Mouse (Mus musculus): ENCODE data around the gene Rmnd1. TPM values are rescaled to one million over a fixed set of nuclear protein-coding genes. Genes with fewer than 3 reads are reported as not detected.

Gene Rmnd1
- polyA plus RNA-seq, 1 experiment from 2014 or later, result 47.0 TPM

DNA sequence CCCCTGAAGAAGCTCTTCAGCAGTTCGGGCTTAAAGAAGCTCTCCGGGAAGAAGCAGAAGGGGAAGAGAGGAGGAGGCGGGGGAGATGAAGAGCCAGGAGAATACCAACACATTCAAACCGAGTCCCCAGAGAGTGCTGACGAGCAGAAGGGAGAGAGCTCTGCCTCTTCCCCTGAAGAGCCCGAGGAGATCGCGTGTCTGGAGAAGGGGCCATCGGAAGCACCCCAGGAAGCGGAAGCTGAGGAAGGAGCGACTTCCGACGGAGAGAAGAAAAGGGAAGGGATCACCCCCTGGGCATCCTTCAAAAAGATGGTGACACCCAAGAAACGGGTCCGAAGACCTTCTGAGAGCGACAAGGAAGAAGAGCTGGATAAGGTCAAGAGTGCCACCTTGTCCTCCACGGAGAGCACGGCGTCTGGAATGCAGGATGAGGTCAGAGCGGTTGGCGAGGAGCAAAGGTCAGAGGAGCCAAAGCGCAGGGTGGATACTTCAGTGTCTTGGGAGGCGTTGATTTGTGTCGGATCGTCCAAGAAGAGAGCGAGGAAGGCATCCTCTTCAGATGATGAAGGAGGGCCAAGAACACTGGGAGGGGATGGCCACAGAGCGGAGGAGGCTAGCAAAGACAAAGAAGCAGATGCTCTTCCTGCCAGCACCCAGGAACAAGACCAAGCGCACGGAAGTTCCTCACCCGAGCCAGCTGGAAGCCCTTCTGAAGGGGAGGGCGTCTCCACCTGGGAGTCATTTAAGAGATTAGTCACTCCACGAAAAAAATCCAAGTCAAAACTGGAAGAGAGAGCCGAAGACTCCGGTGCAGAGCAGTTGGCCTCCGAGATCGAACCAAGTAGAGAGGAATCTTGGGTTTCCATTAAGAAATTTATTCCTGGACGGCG lies 77.6 kb downstream of the Rmnd1 start:
- no peak overlapping the region for H3K4me2 ChIP-seq (ENCODE audit: low read length)
- H3K27me3 ChIP-seq (replicated peaks; ENCODE audit: control insufficient read depth, insufficient read depth, low read length), result no peaks in the 10 kb centered on the region
- no peak overlapping the region for H3K27ac ChIP-seq (ENCODE audit: low read depth, low read length)
- WGBS, result 94% methylated on average over 38 of the region's 38 CpGs
- DNase-seq (ENCODE audit: low spot score), result no peak
- H3K4me1 ChIP-seq (ENCODE audit: control insufficient read depth, insufficient read depth, low read length), result no peaks in the 10 kb centered on the region
- H3K4me3 ChIP-seq (ENCODE audit: low read depth, low read length), result no peak overlapping the region
- no peak overlapping the region for H3K9ac ChIP-seq (ENCODE audit: low read length)
- 0 out of 2 replicates have a peak, but pooled peaks cover 2% of the 10 kb centered on the region for H3K36me3 ChIP-seq (ENCODE audit: control insufficient read depth, insufficient read depth, low read length)
- no peak for ATAC-seq
- H3K9me3 ChIP-seq (replicated peaks; ENCODE audit: control insufficient read depth, low read length), result no peaks in the 10 kb centered on the region

Other genes with a start within 250 kb of the Rmnd1 start
- gene Akap12, start 166.0 kb downstream of the Rmnd1 start, polyA plus RNA-seq (2014; fragmentation: Nextera tagmentation; extraction: Ambion mirVana), result 17.7 and 20.6 TPM in 2 replicates
- 16.5 and 20.3 TPM in 2 replicates for gene Zbtb2, start 44.3 kb downstream of the Rmnd1 start, polyA plus RNA-seq (2014; fragmentation: Nextera tagmentation; extraction: Ambion mirVana)
- 13.9 and 14.7 TPM in 2 replicates for gene Armt1, start 79 bp upstream of the Rmnd1 start, polyA plus RNA-seq (2014; fragmentation: Nextera tagmentation; extraction: Ambion mirVana)
- 0.17 and 0.18 TPM in 2 replicates for gene Ccdc170, start 50.1 kb upstream of the Rmnd1 start, polyA plus RNA-seq (2014; fragmentation: Nextera tagmentation; extraction: Ambion mirVana)
- gene Esr1, start 179.2 kb upstream of the Rmnd1 start, polyA plus RNA-seq (2014; fragmentation: Nextera tagmentation; extraction: Ambion mirVana), result 0.18 and 0.21 TPM in 2 replicates